10 mouse cellular contexts compared by ENCODE assay signal in genomic region chr8:35243555-35243954, GRCm38 (mm10).
DNase-seq lines count a peak whose midpoint lies in the region; ATAC-seq and TF ChIP-seq lines count a peak whose summit lies in the region.
"Had no signal": no experiment of that assay in that cellular context is flagged by ENCODE, and none has a peak within 500 bp of the region (broad histone marks: within the 10 kb centered on the region; RNA-seq: fewer than 3 reads in every experiment).

No protein-coding gene starts in this region.

- no peaks in the 10 kb centered on the region for H3K36me3 ChIP-seq in kidney, adult 2 months (ENCODE audit: control insufficient read depth, insufficient read depth, low read length)
- H3K36me3 ChIP-seq in hindbrain, embryonic 10.5 days, result no peaks in the 10 kb centered on the region
- H3K36me3 ChIP-seq in midbrain, embryonic 14.5 days (ENCODE audit: control insufficient read depth, insufficient read depth, low read length), result no peaks in the 10 kb centered on the region

- no peak overlapping the region for H3K4me3 ChIP-seq in kidney, adult 2 months (ENCODE audit: insufficient read depth, low read depth, low read length)
- H3K4me3 ChIP-seq in hindbrain, embryonic 10.5 days, result peak overlapping the region; percentile 23; the same call in 1 of the 2 replicates
- no peak overlapping the region for H3K4me3 ChIP-seq in midbrain, embryonic 14.5 days (replicated peaks; ENCODE audit: low read depth, low read length)
- H3K4me3 ChIP-seq: megakaryocyte, embryonic 14.5 days had no signal

- no peak for ATAC-seq in midbrain, embryonic 14.5 days (ENCODE audit: low FRiP score, low TSS enrichment)

- no peak for TF ChIP-seq CTCF in kidney, adult 2 months (conservative IDR thresholded peaks at IDR 0.05; ENCODE audit: insufficient read depth, insufficient read length, low read depth, low read length)

- WGBS in kidney, adult 2 months, result 25% methylated on average over 11 of the region's 11 CpGs
- 36% methylated on average over 11 of the region's 11 CpGs for WGBS in hindbrain, embryonic 10.5 days
- 31% methylated on average over 11 of the region's 11 CpGs for WGBS in midbrain, embryonic 14.5 days

- H3K4me1 ChIP-seq in kidney, adult 2 months (ENCODE audit: control insufficient read depth, insufficient read depth, low read length), result no peaks in the 10 kb centered on the region
- peaks cover 8% of the 10 kb centered on the region for H3K4me1 ChIP-seq in hindbrain, embryonic 10.5 days (replicated peaks)
- H3K4me1 ChIP-seq in midbrain, embryonic 14.5 days (ENCODE audit: control insufficient read depth, insufficient read depth, low read length), result peaks cover 6% of the 10 kb centered on the region; the same call in 1 of the 2 replicates
- H3K4me1 ChIP-seq: megakaryocyte, embryonic 14.5 days had no signal

- H3K27me3 ChIP-seq in kidney, adult 2 months (replicated peaks; ENCODE audit: control insufficient read depth, insufficient read depth, low read length), result no peaks in the 10 kb centered on the region
- H3K27me3 ChIP-seq in hindbrain, embryonic 10.5 days (ENCODE audit: insufficient read depth, poor library complexity, severe bottlenecking), result no peaks in the 10 kb centered on the region
- H3K27me3 ChIP-seq in midbrain, embryonic 14.5 days (ENCODE audit: control insufficient read depth, insufficient read depth, low read length), result no peaks in the 10 kb centered on the region

- H3K4me2 ChIP-seq in midbrain, embryonic 14.5 days (ENCODE audit: low read length), result no peak overlapping the region; the same call in 1 of the 2 replicates

- H3K9ac ChIP-seq in midbrain, embryonic 14.5 days (replicated peaks; ENCODE audit: low read length), result no peak overlapping the region

- DNase-seq in kidney, adult 2 months, result peak; percentile 9
- no peak for DNase-seq in kidney, adult 8-10 months
- peak; percentile 27 for DNase-seq in embryo, embryonic 11 days
- DNase-seq in hindbrain, embryonic 10.5 days (ENCODE audit: low spot score), result peak; percentile 20
- peak; percentile 42 for DNase-seq in midbrain, embryonic 14.5 days
- DNase-seq in urinary bladder, adult 2 months (ENCODE audit: low spot score), result no peak
- no peak for DNase-seq in urinary bladder, postnatal 14 days (ENCODE audit: low spot score)
- DNase-seq in layer of hippocampus, adult 18-20 months (ENCODE audit: low spot score in 2 of 2), result no peak
- DNase-seq: gastrocnemius, postnatal 10 days had no signal

- H3K27ac ChIP-seq in kidney, adult 2 months (ENCODE audit: insufficient read depth, low read depth, low read length), result no peak overlapping the region
- peak overlapping the region; percentile 76 for H3K27ac ChIP-seq in hindbrain, embryonic 10.5 days
- H3K27ac ChIP-seq in midbrain, embryonic 14.5 days (replicated peaks; ENCODE audit: low read depth, low read length), result 0 out of 2 replicates have a peak overlapping the region, but pooled peaks have one; percentile 14

- H3K9me3 ChIP-seq in hindbrain, embryonic 10.5 days, result no peaks in the 10 kb centered on the region
- H3K9me3 ChIP-seq in midbrain, embryonic 14.5 days (ENCODE audit: control insufficient read depth, low read length), result no peaks in the 10 kb centered on the region

- no peak for TF ChIP-seq POLR2A in kidney, adult 2 months (IDR thresholded peaks at IDR 0.05; ENCODE audit: low read depth, low read length)

Comparison
In these comparisons a context has a peak if more than half of its experiments do, and no peak if none do; other contexts are left out.
1. DNase-seq: peak in kidney, adult 2 months (single experiment), embryo, embryonic 11 days (single experiment), hindbrain, embryonic 10.5 days (single experiment) and midbrain, embryonic 14.5 days (single experiment); none in kidney, adult 8-10 months (0 of 2), urinary bladder, adult 2 months (single experiment), urinary bladder, postnatal 14 days (single experiment) and layer of hippocampus, adult 18-20 months (0 of 2).